Mouse (Mus musculus) inflammation-experienced regulatory T-cells, adult 16 weeks (primary cell): ENCODE results near the gene Prss34. TPM values are rescaled to one million over a fixed set of nuclear protein-coding genes. Genes with fewer than 3 reads are reported as not detected.

ENCODE experiments used
- polyA plus RNA-seq: library from polyadenylated mRNA; unstranded; fragments of 100-300 nt; shearing (Covaris generic); gene quantifications from one replicate; pipeline ENCODE4 v1.2.1, GENCODE M21; 2017

Gene Prss34
- polyA plus RNA-seq, result not detected

GRCm38 (mm10) chr17:25298094-25298493 lies at the start of gene Prss34:
Gene Prss34, plus strand, starts transcription at chr17:25298394.

DNA sequence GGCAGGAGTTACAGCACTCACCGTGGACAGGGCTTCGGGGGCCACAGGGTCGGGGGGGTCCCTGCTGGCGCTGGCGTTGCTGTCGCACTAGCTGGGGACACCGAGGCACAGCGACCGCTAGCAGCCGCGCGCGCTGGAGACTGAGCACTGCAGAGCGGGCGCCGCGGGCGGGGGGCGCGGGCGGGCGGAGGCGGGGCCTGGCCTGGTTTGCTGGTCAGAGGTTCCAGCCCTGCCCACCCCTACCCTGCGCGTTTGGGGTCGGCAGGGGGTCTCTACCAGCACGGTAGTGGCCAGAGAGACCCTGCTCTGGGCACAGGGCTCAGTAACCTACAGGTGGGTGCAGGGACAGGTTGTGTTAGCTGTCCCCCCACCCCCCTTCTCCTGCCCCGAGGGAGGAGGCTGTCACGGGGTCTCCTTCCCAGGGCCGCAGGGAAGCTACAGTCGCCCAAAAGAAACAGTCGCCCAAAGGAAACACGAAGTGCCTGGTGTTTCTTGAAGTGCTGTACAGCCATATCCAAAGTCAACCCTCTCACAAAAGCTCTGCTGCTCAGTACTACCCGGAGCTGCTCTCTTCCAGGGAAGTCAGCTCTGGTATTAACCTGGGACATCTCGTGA lies 41.9 kb upstream of the Prss34 start, which contains the start of gene Baiap3:
Gene Baiap3 (minus strand): TSS at position 225 of the 615 bp plus-strand sequence.

GRCm38 (mm10) chr17:25274571-25275346 lies 23.4 kb upstream of the Prss34 start, which contains the start of gene Ube2i:
Gene Ube2i, minus strand, starts transcription at chr17:25274622.

GRCm38 (mm10) chr17:25308346-25308745 lies 10.2 kb downstream of the Prss34 start, which contains the start of gene Prss28:
Gene Prss28, plus strand, starts transcription at chr17:25308646.

DNA sequence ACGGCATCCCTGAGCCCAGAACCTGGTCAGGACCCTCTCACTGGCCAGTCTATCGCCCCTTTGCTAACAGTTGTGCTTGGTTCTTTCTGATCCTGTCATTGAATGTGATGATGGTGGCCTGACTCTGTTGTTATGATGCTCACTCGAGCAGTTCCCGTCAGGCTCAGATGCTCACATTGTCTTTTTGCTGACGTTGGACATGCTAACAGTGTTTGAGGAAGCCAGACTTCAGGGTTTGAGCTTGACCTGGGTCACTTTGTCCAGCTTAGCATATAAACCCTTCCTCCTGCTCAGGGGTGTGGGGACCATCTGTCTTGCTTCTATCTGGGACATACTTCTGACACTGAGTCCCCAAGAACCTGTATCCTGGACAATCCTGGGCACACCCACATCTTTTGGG lies 20.2 kb downstream of the Prss34 start, which contains the start of gene Prss29:
Gene Prss29 (plus strand): TSS at position 301 of the 400 bp plus-strand sequence.

GRCm38 (mm10) chr17:25345462-25345861 lies 47.3 kb downstream of the Prss34 start, which contains the start of gene Tpsab1:
Gene Tpsab1, minus strand, starts transcription at chr17:25345562.

Other genes starting within 250 kb of the Prss34 start
- 1.5 TPM for gene Tmem204, start 214.8 kb upstream of the Prss34 start, polyA plus RNA-seq
- 32.2 TPM for gene Telo2, start 182.4 kb upstream of the Prss34 start, polyA plus RNA-seq
- gene Ptx4, start 177.6 kb upstream of the Prss34 start, polyA plus RNA-seq, result not detected
- gene Clcn7, start 165.0 kb upstream of the Prss34 start, polyA plus RNA-seq, result 49.3 TPM
- not detected for gene Ccdc154, start 135.9 kb upstream of the Prss34 start, polyA plus RNA-seq
- gene Gm38655, start 122.9 kb upstream of the Prss34 start, polyA plus RNA-seq, result not detected
- 30.9 TPM for gene BC003965, start 113.8 kb upstream of the Prss34 start, polyA plus RNA-seq
- gene Unkl, start 110.0 kb upstream of the Prss34 start, polyA plus RNA-seq, result 51.0 TPM
- 107 TPM for gene Gnptg, start 58.3 kb upstream of the Prss34 start, polyA plus RNA-seq
- 53.4 TPM for gene Tsr3, start 58.2 kb upstream of the Prss34 start, polyA plus RNA-seq
- gene Baiap3, start 42.0 kb upstream of the Prss34 start, polyA plus RNA-seq, result 69.0 TPM
- 592 TPM for gene Ube2i, start 23.8 kb upstream of the Prss34 start, polyA plus RNA-seq
- gene Prss28, start 10.3 kb downstream of the Prss34 start, polyA plus RNA-seq, result not detected
- gene Prss29, start 20.3 kb downstream of the Prss34 start, polyA plus RNA-seq, result not detected
- not detected for gene Tpsab1, start 47.2 kb downstream of the Prss34 start, polyA plus RNA-seq
- gene Tpsb2, start 67.9 kb downstream of the Prss34 start, polyA plus RNA-seq, result not detected
- gene Tpsg1, start 70.9 kb downstream of the Prss34 start, polyA plus RNA-seq, result not detected
- gene Cacna1h, start 135.4 kb downstream of the Prss34 start, polyA plus RNA-seq, result not detected
- gene Tekt4, start 156.2 kb downstream of the Prss34 start, polyA plus RNA-seq, result not detected
- not detected for gene Sstr5, start 198.9 kb downstream of the Prss34 start, polyA plus RNA-seq